Mouse (Mus musculus) kidney, embryonic 14.5 days (tissue): ENCODE measurements around the gene Gpc3. TPM values are rescaled to one million over a fixed set of nuclear protein-coding genes. Genes with fewer than 3 reads are reported as not detected.
A peak's percentile ranks its signal among the peaks of the same experiment; 100 is the strongest.

ENCODE experiments used
- ATAC-seq: fragments of 200-750 bp; cut with Nextera tagmentation; 2 replicates; pipeline ENCODE4 v1.8.0; 2017; ENCODE audit warnings: moderate number of reproducible peaks, mild to moderate bottlenecking, moderate TSS enrichment, moderate library complexity; ENCODE audit not compliant: low FRiP score, low TSS enrichment
- H3K27ac ChIP-seq: fragments of 300-500 bp; sonication (generic); 2 replicates; pipeline ENCODE4 v1.5.1; 2014; ENCODE audit warnings: low read depth, mild to moderate bottlenecking, low read length, moderate library complexity, mixed read lengths
- H3K27me3 ChIP-seq: fragments of 300-500 bp; sonication (generic); 2 replicates; pipeline ENCODE4 v1.6.1; 2014; ENCODE audit warnings: mild to moderate bottlenecking, low read length; ENCODE audit not compliant: control insufficient read depth, insufficient read depth
- H3K36me3 ChIP-seq: fragments of 300-500 bp; sonication (generic); 2 replicates; pipeline ENCODE4 v1.6.1; 2014; ENCODE audit warnings: low read length, mixed read lengths; ENCODE audit not compliant: control insufficient read depth, insufficient read depth
- H3K4me1 ChIP-seq: fragments of 300-500 bp; sonication (generic); 2 replicates; pipeline ENCODE4 v1.6.1; 2014; ENCODE audit warnings: low read length, mixed read lengths; ENCODE audit not compliant: control insufficient read depth, insufficient read depth
- H3K4me2 ChIP-seq: fragments of 300-500 bp; sonication (generic); replicated peaks from 2 replicates; pipeline ENCODE4 v1.6.1; 2014; ENCODE audit warnings: low read depth, mild to moderate bottlenecking, low read length
- H3K4me3 ChIP-seq: fragments of 300-500 bp; sonication (generic); 2 replicates; pipeline ENCODE4 v1.5.1; 2014; ENCODE audit warnings: mild to moderate bottlenecking, low read length
- H3K9ac ChIP-seq: fragments of 300-500 bp; sonication (generic); 2 replicates; pipeline ENCODE4 v1.6.1; 2014; ENCODE audit warnings: low read depth, mild to moderate bottlenecking, low read length, moderate library complexity
- H3K9me3 ChIP-seq: fragments of 300-500 bp; sonication (generic); 2 replicates; pipeline ENCODE4 v1.6.1; 2016; ENCODE audit warnings: low read length; ENCODE audit not compliant: control insufficient read depth
- WGBS: fragments of 180-500 bp; shearing (Covaris S2); extraction: QIAGEN DNeasy Blood & Tissue Kit; methylation state at CpG from one replicate; pipeline ENCODE4 v1.1.7; 2014; 5-methylcytosine and 5-hydroxymethylcytosine counted together
- polyA plus RNA-seq: library from polyadenylated mRNA; unstranded; fragments of >200 nt; fragmentation: Nextera tagmentation; extraction: Ambion mirVana; gene quantifications from 2 replicates; pipeline ENCODE4 v1.2.1, GENCODE M21; 2014

The Gpc3 gene
- polyA plus RNA-seq, 1 experiment from 2014 or later, result 1,032 TPM

DNA sequence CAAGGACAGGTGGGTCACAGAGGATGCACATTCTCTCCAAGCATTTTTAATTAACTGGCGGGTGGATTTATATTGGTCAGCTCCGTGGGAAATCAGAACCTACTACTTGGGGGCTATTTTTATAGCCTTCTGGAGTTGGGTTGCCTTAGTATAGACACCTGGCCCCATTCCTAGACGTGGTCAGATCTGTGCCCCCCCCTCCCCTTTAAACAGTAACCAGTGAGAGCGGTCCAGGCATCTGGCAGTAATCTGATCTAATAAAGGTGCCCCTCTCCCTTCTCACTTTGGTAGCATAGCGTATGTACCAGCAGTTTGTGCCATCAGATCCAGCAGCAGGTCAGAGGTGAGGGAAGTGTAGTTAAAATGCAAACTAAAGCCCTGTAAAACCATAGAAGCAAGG, 76.5 kb downstream of the Gpc3 start:
- Histone ChIP-seq H3K4me1 (no peaks in the 10 kb centered on the region), H3K27ac (no peak overlapping the region), H3K36me3 (no peaks in the 10 kb centered on the region), H3K27me3 (no peaks in the 10 kb centered on the region), H3K4me2 (no peak overlapping the region), H3K4me3 (no peak overlapping the region), H3K9ac (no peak overlapping the region), H3K9me3 (no peaks in the 10 kb centered on the region)
- ATAC-seq, result peak; percentile 72
- 41% methylated on average over 5 of the region's 5 CpGs for WGBS

DNA sequence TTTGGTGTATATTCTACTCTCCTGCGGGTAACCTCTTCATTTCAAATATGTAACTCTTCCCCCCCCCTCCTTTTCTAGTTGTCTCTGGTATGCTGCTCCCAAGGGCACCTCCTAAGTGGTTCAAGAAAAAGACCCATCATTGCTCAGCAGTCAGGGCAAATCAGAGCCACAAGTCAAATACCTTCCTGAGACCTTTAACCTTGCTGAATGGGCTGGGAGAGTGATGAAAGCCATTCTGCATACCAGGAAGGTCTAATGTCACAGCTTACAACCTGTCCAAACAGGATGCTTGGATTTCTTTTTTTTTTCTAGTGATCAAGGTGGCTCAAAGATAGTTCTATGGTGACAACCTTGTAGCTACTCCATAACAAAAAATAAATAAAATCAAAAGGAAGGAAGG, 80.0 kb downstream of the Gpc3 start:
- Histone ChIP-seq H3K36me3 (no peaks in the 10 kb centered on the region), H3K9me3 (no peaks in the 10 kb centered on the region), H3K4me1 (no peaks in the 10 kb centered on the region), H3K4me3 (no peak overlapping the region), H3K4me2 (no peak overlapping the region), H3K27ac (no peak overlapping the region), H3K9ac (no peak overlapping the region), H3K27me3 (no peaks in the 10 kb centered on the region)
- no peak for ATAC-seq
- 86% methylated on average over 1 of the region's 1 CpGs for WGBS

DNA sequence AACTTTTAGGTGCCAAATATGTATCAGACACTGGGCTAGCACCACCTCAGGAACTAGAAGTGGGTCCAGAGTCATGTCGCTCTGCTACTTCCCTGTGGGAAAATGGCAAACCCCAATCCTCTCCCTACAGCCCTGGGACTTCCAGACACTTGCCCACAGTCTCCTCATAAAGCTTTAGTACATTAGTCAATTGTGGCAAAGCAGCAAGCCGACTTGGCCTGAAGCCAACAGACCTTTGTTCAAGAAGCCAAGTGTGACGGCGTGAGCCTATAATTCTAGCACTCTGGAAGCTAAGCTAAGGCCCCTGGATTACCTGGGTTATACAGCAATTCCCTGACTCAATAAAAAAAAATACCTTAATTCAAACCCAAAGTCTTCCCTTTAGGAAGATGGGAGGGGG, 80.7 kb downstream of the Gpc3 start:
- no peak overlapping the region for H3K9ac ChIP-seq
- 70% methylated on average over 4 of the region's 4 CpGs for WGBS
- H3K9me3 ChIP-seq, result no peaks in the 10 kb centered on the region
- H3K4me2 ChIP-seq, result no peak overlapping the region
- no peak overlapping the region for H3K27ac ChIP-seq
- no peaks in the 10 kb centered on the region for H3K4me1 ChIP-seq
- no peaks in the 10 kb centered on the region for H3K27me3 ChIP-seq
- no peak for ATAC-seq
- no peaks in the 10 kb centered on the region for H3K36me3 ChIP-seq
- H3K4me3 ChIP-seq, result no peak overlapping the region

DNA sequence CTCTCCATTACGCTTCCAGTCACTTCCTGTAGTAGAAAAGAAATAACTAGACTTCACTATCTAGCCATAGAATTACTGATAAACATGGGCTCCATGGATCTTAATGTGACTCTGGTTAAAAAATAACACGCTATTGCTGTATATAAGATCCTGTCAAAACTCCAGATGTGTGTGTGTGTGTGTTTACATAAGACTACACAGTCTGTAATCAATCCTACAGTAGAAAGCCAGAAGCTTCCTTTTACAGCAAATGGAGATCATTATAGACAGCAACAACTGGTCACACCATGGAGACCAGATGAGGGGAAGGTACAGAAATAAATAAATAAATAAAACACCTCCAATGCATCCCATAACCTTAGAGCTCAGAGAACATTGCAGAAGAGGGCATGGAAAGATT, 81.6 kb downstream of the Gpc3 start:
- no peaks in the 10 kb centered on the region for H3K36me3 ChIP-seq
- no peak overlapping the region for H3K9ac ChIP-seq
- H3K4me1 ChIP-seq, result no peaks in the 10 kb centered on the region
- no peak overlapping the region for H3K4me2 ChIP-seq
- no peaks in the 10 kb centered on the region for H3K9me3 ChIP-seq
- ATAC-seq, result no peak
- no peak overlapping the region for H3K27ac ChIP-seq
- 72% methylated on average over 2 of the region's 2 CpGs for WGBS
- no peaks in the 10 kb centered on the region for H3K27me3 ChIP-seq
- H3K4me3 ChIP-seq, result no peak overlapping the region

DNA sequence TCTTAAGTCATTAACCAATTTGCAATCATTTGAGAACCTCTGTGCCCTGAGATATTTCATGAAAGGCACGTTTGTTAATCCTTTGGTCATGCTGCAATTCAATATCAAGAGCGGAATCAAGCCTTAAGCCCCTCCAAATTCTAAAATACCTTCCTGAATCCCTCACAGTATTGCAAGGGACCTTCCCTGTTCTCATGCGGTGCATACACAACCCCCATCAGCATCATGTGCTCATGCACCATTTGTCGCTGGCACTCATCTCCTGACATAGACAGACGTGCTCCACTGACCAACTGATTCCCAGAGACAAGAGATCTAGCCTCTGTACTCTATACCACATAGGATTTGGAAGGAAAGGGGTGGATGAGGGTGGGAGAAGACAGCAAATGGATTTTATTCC, 87.7 kb downstream of the Gpc3 start:
- ATAC-seq, result no peak
- WGBS, result 65% methylated on average over 5 of the region's 5 CpGs
- Histone ChIP-seq H3K27me3 (no peaks in the 10 kb centered on the region), H3K27ac (no peak overlapping the region), H3K36me3 (no peaks in the 10 kb centered on the region), H3K4me2 (no peak overlapping the region), H3K4me3 (no peak overlapping the region), H3K9me3 (no peaks in the 10 kb centered on the region), H3K4me1 (no peaks in the 10 kb centered on the region), H3K9ac (no peak overlapping the region)

DNA sequence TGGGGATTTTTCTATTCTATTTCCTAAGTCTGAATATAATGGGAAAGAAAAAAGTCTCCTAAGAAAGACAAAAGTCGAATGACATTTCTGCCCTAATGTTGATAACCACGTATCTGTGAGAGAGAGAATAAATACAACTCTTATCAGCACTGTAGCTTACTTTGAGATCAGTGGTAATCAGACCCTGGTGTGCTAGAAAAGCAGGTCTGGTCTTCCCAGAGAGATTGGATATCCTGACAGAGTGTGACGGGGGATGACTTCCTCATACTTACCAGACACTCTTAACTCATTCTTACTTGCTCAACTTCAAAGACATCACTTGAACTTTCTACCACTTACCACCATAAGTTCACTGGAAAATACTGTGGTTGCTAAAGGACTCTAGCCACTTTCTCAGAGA, 88.6 kb downstream of the Gpc3 start:
- no peak overlapping the region for H3K4me2 ChIP-seq
- no peak for ATAC-seq
- no peaks in the 10 kb centered on the region for H3K36me3 ChIP-seq
- 75% methylated on average over 3 of the region's 3 CpGs for WGBS
- no peak overlapping the region for H3K27ac ChIP-seq
- H3K4me1 ChIP-seq, result no peaks in the 10 kb centered on the region
- no peak overlapping the region for H3K4me3 ChIP-seq
- no peaks in the 10 kb centered on the region for H3K27me3 ChIP-seq
- no peaks in the 10 kb centered on the region for H3K9me3 ChIP-seq
- no peak overlapping the region for H3K9ac ChIP-seq

DNA sequence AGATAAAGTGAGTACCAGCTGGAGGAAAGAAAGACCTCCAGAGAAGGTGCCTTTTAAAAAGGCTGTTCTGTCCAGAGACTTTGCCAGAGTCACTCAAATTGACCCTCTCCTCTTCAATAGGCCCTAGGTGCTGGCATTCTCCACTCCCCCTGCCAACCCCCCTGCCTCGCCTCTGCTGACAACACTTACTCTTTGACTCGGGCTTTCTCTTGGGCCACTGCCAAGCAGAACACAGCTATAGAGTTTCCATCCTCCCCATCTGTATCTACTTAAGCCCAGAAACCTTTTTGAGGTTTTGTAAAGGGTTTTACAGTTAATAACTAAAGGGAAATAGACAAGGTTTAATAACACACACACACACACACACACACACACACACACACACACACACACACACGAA, 99.2 kb downstream of the Gpc3 start:
- Histone ChIP-seq H3K27ac (no peak overlapping the region), H3K36me3 (no peaks in the 10 kb centered on the region), H3K9me3 (no peaks in the 10 kb centered on the region), H3K4me3 (no peak overlapping the region), H3K4me1 (no peaks in the 10 kb centered on the region), H3K4me2 (no peak overlapping the region), H3K9ac (no peak overlapping the region), H3K27me3 (no peaks in the 10 kb centered on the region)
- no peak for ATAC-seq
- 52% methylated on average over 3 of the region's 3 CpGs for WGBS

DNA sequence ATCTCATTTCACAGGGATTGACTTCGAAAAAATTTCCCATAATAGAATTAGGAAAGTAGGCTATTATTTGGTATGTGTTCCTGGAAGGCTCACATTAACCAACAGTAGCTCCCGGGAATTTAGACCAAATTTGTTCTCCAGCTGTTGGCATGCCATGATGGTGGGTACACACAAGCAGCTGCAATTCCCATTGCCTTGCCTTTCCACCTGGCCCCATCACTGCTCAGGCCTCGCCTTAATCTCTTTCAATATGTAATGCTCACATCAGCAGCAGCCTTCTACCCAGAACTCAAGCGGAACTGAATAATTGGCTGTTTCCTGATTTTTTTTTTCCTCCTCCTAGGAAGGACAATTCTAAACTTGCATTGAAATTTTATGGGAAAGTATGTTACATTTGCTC, 102.6 kb downstream of the Gpc3 start:
- no peaks in the 10 kb centered on the region for H3K9me3 ChIP-seq
- ATAC-seq, result no peak
- whole genome bisulfite sequencing, result 81% methylated on average over 4 of the region's 4 CpGs

DNA sequence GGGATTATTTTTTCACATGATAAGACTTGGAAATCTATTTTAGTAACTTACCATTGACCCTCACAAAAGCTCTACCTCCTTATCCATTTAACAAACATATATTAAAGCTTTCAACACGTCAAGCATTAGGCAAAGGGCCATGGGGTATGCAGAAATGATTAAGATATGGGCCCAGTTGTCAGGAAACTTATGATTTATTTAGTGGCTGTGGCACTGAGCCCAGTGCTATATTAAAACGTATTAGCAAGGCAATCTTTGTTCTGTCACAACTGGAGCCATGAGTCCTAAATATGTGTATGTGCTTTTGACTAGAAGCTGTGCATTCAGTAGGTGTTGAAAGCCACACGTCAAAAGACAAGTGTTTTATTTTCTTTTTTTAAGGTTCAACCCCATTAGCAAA, 109.9 kb downstream of the Gpc3 start:
- no peak for ATAC-seq
- Histone ChIP-seq H3K36me3 (no peaks in the 10 kb centered on the region), H3K27me3 (no peaks in the 10 kb centered on the region)

More for the DNA sequence above, 102.6 kb downstream of the Gpc3 start:
- Histone ChIP-seq H3K9ac (no peak overlapping the region), H3K4me3 (no peak overlapping the region), H3K4me2 (no peak overlapping the region), H3K27me3 (no peaks in the 10 kb centered on the region), H3K27ac (no peak overlapping the region), H3K36me3 (no peaks in the 10 kb centered on the region), H3K4me1 (no peaks in the 10 kb centered on the region)

DNA sequence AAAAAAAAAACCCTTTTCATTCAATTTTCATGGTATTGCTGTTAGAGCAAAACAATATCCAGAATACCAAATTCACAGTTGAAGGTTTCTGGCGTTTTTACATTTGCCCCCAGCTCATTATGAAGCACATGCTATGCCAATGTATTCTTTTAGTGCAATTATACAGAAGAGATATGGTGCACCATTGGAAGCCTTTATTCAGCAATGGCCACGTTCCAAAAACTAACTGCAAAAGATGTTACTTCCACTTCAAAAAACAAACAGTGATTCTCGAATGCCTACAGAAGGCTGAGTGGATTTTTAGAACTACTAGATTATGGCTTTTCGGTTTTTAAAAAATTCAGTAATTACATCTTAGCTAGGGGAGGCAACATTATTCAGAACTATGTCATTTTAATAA, 124.3 kb downstream of the Gpc3 start:
- WGBS, result 75% methylated on average over 4 of the region's 4 CpGs
- Histone ChIP-seq H3K36me3 (no peaks in the 10 kb centered on the region), H3K9me3 (no peaks in the 10 kb centered on the region), H3K27ac (no peak overlapping the region), H3K4me3 (no peak overlapping the region), H3K4me2 (no peak overlapping the region), H3K4me1 (no peaks in the 10 kb centered on the region), H3K27me3 (no peaks in the 10 kb centered on the region), H3K9ac (no peak overlapping the region)
- ATAC-seq, result no peak

More for the DNA sequence above, 109.9 kb downstream of the Gpc3 start:
- Histone ChIP-seq H3K4me3 (no peak overlapping the region), H3K4me1 (no peaks in the 10 kb centered on the region), H3K9ac (no peak overlapping the region), H3K27ac (no peak overlapping the region), H3K9me3 (no peaks in the 10 kb centered on the region), H3K4me2 (no peak overlapping the region)
- 57% methylated on average over 3 of the region's 3 CpGs for whole genome bisulfite sequencing
